Mouse (Mus musculus): Measurements from ENCODE around the gene Btbd18. TPM values are rescaled to one million over a fixed set of nuclear protein-coding genes. Genes with fewer than 3 reads are reported as not detected.
A peak's percentile ranks its signal among the peaks of the same experiment; 100 is the strongest.

The Btbd18 gene
- polyA plus RNA-seq, 1 experiment from 2014 or later: 0.43 TPM

DNA sequence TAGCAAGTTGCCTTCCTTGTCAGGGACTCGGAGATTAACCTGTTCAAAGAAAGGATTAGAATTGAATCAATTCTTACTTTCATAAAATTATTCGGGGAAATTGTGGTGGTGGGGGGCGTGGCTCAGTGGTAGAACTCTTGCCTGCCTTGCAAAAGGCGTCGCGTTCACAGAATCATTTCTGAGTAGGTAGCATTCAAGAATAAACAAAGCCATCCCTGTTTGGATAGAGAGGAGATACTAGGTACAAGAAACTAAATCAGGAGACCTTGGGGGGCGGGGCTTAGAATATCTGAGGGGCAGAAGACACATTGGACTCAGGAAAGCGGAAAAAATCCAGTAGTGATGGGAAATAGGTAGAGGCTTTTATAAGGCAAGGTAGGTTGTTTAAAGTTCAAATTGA, 20.1 kb downstream of the Btbd18 start, which contains the start of gene Tmx2:
Tmx2 (minus strand) TSS at position 125 of the 400 bp plus-strand sequence.
- no peak for ATAC-seq (ENCODE audit: low FRiP score, low read depth)
- WGBS: 22% methylated on average over 8 of the region's 8 CpGs
- H3K9me3 ChIP-seq: no peaks in the 10 kb centered on the region
- peaks cover 18% of the 10 kb centered on the region for H3K4me1 ChIP-seq
- H3K9ac ChIP-seq: peak within 1 kb of the TSS; percentile 82
- peaks cover 27% of the 10 kb centered on the region for H3K36me3 ChIP-seq
- H3K27ac ChIP-seq: no peak within 1 kb of the TSS
- H3K27me3 ChIP-seq (replicated peaks): no peaks in the 10 kb centered on the region
- H3K4me2 ChIP-seq (replicated peaks): peak within 1 kb of the TSS; percentile 87
- H3K4me3 ChIP-seq: peak within 1 kb of the TSS; percentile 85

DNA sequence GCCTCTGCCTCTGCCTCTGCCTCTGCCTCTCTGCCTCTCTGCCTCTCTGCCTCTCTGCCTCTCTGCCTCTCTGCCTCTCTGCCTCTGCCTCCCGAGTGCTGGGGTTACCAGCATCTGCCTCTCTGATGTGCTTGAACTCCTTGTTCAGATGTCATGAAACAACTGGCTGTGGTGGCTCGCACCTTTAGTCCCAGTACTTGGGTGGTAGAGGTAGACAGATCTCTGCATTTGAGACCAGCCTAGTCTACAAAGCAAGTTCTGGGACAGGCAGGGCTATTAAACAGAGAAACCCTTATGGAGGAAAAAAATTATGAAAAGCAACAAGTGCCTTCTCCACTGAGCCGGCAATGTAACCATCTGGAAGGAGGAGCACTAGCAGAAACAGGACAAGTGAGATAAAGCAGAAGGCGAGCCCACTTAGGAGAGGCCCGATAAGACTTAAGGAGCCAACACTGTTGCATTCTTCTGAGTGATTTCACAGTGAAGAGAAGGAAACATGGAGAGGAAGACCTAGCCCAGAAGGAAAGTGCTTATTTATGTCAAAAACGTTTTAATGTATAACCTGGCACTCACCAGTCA, 23.8 kb downstream of the Btbd18 start:
- Histone ChIP-seq H3K4me1 (peaks cover 9% of the 10 kb centered on the region), H3K4me2 (replicated peaks) (no peak overlapping the region), H3K4me3 (no peak overlapping the region), H3K9ac (no peak overlapping the region), H3K36me3 (peaks cover 37% of the 10 kb centered on the region), H3K27me3 (replicated peaks) (no peaks in the 10 kb centered on the region), H3K9me3 (no peaks in the 10 kb centered on the region), H3K27ac (no peak overlapping the region)
- WGBS: 90% methylated on average over 6 of the region's 6 CpGs
- no peak for ATAC-seq (ENCODE audit: low FRiP score, low read depth)

DNA sequence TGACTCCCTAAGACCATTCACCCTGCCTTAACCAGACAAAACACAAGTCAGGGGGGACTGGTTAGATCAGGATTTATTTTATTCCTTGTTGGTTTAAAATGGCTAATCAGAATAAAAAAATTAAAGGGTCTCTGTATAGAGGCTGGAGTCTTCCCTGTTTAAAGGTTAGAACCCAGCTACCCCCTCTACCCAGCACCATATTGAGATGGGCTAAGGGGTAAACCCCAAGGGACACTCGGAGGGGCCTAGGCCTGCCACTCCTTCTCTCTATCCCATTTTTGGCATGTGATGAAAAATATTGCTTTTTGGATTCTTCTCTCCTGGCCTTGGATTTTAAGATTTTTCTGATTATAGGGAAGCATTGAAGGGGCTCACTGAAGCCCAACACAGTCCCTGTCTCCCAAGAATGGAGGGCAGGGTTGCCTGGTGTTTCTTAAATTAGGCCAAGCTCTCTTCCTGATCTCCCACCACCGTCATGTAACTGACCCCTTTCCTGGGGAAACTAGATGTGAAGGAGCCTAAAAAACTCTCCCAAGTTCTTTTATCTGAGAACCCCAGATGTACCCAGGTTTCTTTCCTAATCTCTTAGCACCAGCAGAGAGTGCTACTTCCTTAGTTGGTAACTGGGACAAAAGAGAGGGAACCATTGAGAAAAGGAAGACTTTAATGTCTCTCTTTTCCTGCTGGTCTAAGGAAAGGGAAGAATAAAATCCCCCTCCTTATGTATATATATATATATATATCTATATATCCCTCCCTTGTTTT, 29.4 kb downstream of the Btbd18 start:
- Histone ChIP-seq H3K9me3 (no peaks in the 10 kb centered on the region), H3K9ac (no peak overlapping the region), H3K4me3 (no peak overlapping the region), H3K27ac (no peak overlapping the region), H3K36me3 (peaks cover 84% of the 10 kb centered on the region), H3K4me1 (no peaks in the 10 kb centered on the region), H3K4me2 (replicated peaks) (no peak overlapping the region), H3K27me3 (replicated peaks) (no peaks in the 10 kb centered on the region)
- 83% methylated on average over 2 of the region's 2 CpGs for WGBS
- ATAC-seq (ENCODE audit: low FRiP score, low read depth): no peak

DNA sequence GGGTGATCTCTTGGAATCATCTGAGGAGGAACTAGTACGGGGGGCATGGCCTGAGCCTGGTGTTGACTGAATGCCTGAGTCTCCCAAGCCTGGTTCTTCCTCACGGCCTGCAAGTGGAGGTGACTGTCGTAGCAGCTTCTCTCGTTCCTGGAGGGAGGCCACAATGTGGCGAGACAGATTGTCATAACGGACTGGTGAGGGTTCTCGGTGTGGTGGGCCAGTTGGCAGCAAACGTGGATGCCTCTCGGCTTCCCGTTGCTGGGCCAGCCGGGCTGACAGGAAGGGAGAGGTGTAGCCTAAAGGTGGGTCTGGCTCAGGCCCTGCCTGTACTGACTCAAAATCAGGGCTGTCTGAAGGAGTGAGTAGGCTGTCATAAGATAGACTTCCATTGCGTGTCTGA, 31.2 kb downstream of the Btbd18 start:
- no peak overlapping the region for H3K27ac ChIP-seq
- H3K9me3 ChIP-seq: no peaks in the 10 kb centered on the region
- no peak overlapping the region for H3K4me3 ChIP-seq
- H3K4me1 ChIP-seq: no peaks in the 10 kb centered on the region
- H3K36me3 ChIP-seq: peaks cover 89% of the 10 kb centered on the region
- WGBS: 91% methylated on average over 12 of the region's 12 CpGs
- ATAC-seq (ENCODE audit: low FRiP score, low read depth): no peak
- H3K4me2 ChIP-seq (replicated peaks): no peak overlapping the region
- H3K9ac ChIP-seq: no peak overlapping the region
- H3K27me3 ChIP-seq (replicated peaks): no peaks in the 10 kb centered on the region

DNA sequence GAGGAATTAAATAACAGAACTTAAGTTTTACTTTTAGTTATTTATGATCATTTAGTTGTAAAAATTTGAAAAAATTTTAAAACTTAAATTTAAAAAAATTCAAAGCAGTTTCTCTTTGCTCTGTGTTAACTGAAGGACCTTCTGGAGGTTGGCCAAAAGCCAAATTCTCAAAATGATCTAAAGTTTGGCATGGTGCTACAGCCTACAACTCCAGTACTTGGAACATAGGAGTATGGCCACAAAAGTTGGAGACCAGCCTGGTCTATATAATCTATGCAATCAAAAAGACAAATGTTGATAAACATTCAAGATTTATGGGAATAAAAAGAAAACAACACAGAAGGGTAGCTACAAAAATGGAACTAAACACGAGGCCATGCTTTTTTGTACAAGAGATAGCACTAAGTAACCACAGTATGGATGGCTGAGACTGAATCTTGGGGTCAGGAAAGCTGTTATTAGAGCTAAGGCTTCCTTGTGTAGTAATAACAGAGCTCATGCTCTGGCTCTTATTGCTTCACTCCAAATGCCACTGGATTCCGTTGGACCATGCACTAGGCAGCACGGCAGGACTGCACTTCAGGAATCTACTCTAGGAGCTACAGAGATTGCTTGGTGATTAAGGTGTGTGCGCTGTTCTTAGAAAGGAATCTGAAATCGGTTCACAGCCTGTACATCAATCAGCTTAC, 36.3 kb downstream of the Btbd18 start:
- Histone ChIP-seq H3K9ac (no peak overlapping the region), H3K36me3 (peaks cover 62% of the 10 kb centered on the region), H3K9me3 (no peaks in the 10 kb centered on the region), H3K27me3 (replicated peaks) (no peaks in the 10 kb centered on the region), H3K4me2 (replicated peaks) (no peak overlapping the region), H3K4me3 (no peak overlapping the region), H3K4me1 (no peaks in the 10 kb centered on the region), H3K27ac (no peak overlapping the region)
- 91% methylated on average over 5 of the region's 5 CpGs for WGBS
- no peak for ATAC-seq (ENCODE audit: low FRiP score, low read depth)

DNA sequence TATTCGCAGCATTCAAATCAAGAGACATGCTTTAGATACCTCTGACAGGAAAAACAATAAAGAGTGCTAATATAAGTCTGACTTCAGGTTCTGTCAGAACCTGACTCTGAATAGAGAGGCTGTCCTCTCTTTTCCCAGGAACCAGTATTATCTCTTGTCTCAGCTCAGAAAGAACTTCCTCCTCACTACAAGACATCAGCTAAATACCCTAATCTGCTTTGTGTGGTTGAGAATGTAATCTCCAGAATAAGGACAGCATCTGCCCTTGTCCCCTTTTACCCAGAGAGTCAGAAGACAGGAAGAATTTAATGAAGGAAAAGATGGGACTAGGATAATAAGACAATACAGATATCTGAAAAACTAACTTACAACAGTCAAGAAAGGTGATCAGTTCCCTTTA, 44.6 kb downstream of the Btbd18 start:
- H3K27me3 ChIP-seq (replicated peaks): no peaks in the 10 kb centered on the region
- no peaks in the 10 kb centered on the region for H3K9me3 ChIP-seq
- ATAC-seq (ENCODE audit: low FRiP score, low read depth): no peak
- H3K36me3 ChIP-seq: peaks cover 15% of the 10 kb centered on the region; the same call in 1 of the 2 replicates
- 92% methylated on average over 1 of the region's 1 CpGs for WGBS
- no peak overlapping the region for H3K4me2 ChIP-seq (replicated peaks)
- H3K27ac ChIP-seq: no peak overlapping the region
- H3K4me3 ChIP-seq: no peak overlapping the region
- H3K4me1 ChIP-seq: peaks cover 9% of the 10 kb centered on the region; the same call in 1 of the 2 replicates
- no peak overlapping the region for H3K9ac ChIP-seq

DNA sequence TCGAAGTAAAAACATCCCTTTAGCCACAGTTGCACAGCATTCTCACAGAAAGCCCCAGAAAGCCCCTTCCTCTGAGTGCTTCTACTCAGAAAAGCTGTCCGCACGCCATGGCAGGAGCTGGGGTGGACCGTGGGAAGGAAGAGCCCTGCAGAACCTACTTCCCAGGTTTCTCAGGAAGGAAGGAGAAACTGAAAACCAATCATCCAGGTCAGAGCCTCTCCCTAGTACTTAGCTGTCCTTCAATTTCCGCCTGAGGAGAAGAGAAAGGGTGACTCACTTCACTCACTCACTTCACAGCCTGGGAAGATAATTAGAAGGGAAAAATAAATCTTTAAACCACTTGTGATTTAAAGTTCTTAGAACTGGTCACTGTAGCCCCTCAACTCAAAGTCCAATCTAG, 45.5 kb downstream of the Btbd18 start:
- H3K27ac ChIP-seq: no peak overlapping the region
- ATAC-seq (ENCODE audit: low FRiP score, low read depth): no peak
- H3K36me3 ChIP-seq: peaks cover 11% of the 10 kb centered on the region; the same call in 1 of the 2 replicates
- no peak overlapping the region for H3K4me2 ChIP-seq (replicated peaks)
- H3K9me3 ChIP-seq: no peaks in the 10 kb centered on the region
- H3K4me1 ChIP-seq: peaks cover 9% of the 10 kb centered on the region; the same call in 1 of the 2 replicates
- 84% methylated on average over 5 of the region's 5 CpGs for WGBS
- H3K4me3 ChIP-seq: no peak overlapping the region
- no peak overlapping the region for H3K9ac ChIP-seq
- no peaks in the 10 kb centered on the region for H3K27me3 ChIP-seq (replicated peaks)

DNA sequence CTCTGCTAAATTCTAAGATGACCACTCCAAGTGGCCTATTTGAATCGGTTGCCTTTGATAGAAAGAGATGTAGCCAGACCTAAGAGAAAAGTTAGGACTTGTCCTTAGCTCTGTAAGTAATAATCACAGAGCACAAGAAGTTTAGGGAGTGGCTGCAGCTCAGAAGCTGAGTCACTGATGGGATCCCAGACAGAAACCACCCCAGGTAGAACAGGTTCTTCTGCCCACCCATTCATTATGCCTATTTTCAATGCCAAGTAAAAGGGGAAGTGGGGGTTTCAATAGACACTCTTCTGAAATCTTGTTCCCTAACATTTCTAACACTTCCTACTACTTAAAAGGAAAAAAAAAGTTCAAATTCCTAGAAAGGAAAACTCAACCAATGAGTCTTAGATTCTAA, 46.4 kb downstream of the Btbd18 start:
- no peak overlapping the region for H3K4me3 ChIP-seq
- ATAC-seq (ENCODE audit: low FRiP score, low read depth): no peak
- no peak overlapping the region for H3K4me2 ChIP-seq (replicated peaks)
- WGBS: 88% methylated on average over 1 of the region's 1 CpGs
- H3K27ac ChIP-seq: no peak overlapping the region
- H3K4me1 ChIP-seq: peaks cover 9% of the 10 kb centered on the region; the same call in 1 of the 2 replicates
- no peak overlapping the region for H3K9ac ChIP-seq
- no peaks in the 10 kb centered on the region for H3K9me3 ChIP-seq
- peaks cover 14% of the 10 kb centered on the region for H3K36me3 ChIP-seq
- no peaks in the 10 kb centered on the region for H3K27me3 ChIP-seq (replicated peaks)

DNA sequence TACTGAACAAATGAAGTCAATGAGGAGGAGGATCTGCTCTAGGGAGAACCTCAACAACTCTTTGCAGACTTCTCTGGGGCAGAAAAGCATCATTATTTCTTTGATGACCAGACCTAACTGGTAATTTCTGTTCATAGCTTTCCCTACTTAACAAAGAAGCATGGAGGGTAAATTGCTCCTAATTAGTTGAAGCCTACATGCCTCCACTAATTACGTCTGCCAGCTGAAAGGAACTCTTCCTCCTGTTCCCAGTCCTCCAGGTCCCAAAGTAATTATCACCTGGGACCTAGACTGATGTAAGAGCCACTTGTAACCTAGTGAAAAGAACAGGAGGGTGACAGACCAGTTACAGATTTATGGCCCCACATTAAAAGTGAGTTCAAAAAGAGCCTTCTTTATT, 48.6 kb downstream of the Btbd18 start:
- no peaks in the 10 kb centered on the region for H3K9me3 ChIP-seq
- no peak overlapping the region; the same call in 1 of the 2 replicates for H3K4me2 ChIP-seq (replicated peaks)
- H3K36me3 ChIP-seq: peaks cover 16% of the 10 kb centered on the region
- peaks cover 9% of the 10 kb centered on the region for H3K4me1 ChIP-seq
- no peak for ATAC-seq (ENCODE audit: low FRiP score, low read depth)
- H3K4me3 ChIP-seq: no peak overlapping the region
- no peak overlapping the region for H3K9ac ChIP-seq
- 17% methylated on average over 1 of the region's 1 CpGs for WGBS
- H3K27ac ChIP-seq: no peak overlapping the region
- no peaks in the 10 kb centered on the region for H3K27me3 ChIP-seq (replicated peaks)

DNA sequence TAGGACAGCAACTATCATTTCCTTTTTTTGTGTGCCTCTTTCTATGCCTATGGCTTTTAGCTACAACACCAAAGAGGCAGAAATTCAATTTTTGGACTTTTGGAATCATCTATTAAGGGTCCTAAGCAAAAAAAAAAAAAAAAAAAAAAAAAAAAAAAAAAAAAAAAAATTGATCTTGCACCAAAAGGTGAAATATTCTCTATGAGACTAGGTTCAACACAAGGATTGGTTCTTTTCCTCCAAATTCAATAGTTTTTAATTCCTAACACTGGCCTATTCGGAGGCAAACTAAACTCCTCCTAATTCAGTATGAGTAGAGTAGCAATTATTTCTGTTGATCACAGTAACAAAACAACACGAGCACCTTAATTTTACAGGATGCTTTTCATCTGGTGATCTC, 53.0 kb downstream of the Btbd18 start:
- Histone ChIP-seq H3K9me3 (no peaks in the 10 kb centered on the region), H3K27me3 (replicated peaks) (no peaks in the 10 kb centered on the region), H3K4me2 (replicated peaks) (no peak overlapping the region), H3K36me3 (peaks cover 13% of the 10 kb centered on the region), H3K9ac (no peak overlapping the region), H3K4me3 (no peak overlapping the region), H3K4me1 (peaks cover 20% of the 10 kb centered on the region), H3K27ac (no peak overlapping the region)
- 91% methylated on average over 2 of the region's 2 CpGs for WGBS
- ATAC-seq (ENCODE audit: low FRiP score, low read depth): no peak

DNA sequence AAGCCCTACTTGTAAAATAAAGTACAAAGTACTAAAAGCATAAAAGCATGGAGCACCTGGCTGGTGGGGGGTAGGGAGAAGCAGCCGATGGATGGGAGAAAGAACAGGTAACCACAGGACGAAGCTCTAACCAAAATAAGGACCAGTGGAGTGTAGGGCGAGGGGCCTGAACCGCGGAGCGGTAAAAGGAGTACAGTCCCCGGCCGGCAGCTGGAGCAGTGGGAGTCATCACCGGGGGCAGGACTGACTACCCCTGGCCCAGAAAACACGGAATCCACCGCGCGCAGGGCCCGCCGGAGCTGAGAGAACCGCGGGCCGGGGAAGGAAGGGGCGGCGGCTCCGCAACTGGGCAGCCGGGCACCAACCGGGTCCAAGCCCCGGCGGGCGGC, 55.5 kb downstream of the Btbd18 start:
- no peaks in the 10 kb centered on the region for H3K9me3 ChIP-seq
- peak overlapping the region; percentile 89 for H3K4me3 ChIP-seq
- peak; percentile 15 for ATAC-seq (ENCODE audit: low FRiP score, low read depth)
- WGBS: under 1% methylated on average over 26 of the region's 26 CpGs
- peaks cover 13% of the 10 kb centered on the region for H3K4me1 ChIP-seq
- H3K9ac ChIP-seq: peak overlapping the region; percentile 94
- peak overlapping the region; percentile 84 for H3K4me2 ChIP-seq (replicated peaks)
- peak overlapping the region; percentile 94 for H3K27ac ChIP-seq
- no peaks in the 10 kb centered on the region for H3K27me3 ChIP-seq (replicated peaks)
- peaks cover 13% of the 10 kb centered on the region for H3K36me3 ChIP-seq

DNA sequence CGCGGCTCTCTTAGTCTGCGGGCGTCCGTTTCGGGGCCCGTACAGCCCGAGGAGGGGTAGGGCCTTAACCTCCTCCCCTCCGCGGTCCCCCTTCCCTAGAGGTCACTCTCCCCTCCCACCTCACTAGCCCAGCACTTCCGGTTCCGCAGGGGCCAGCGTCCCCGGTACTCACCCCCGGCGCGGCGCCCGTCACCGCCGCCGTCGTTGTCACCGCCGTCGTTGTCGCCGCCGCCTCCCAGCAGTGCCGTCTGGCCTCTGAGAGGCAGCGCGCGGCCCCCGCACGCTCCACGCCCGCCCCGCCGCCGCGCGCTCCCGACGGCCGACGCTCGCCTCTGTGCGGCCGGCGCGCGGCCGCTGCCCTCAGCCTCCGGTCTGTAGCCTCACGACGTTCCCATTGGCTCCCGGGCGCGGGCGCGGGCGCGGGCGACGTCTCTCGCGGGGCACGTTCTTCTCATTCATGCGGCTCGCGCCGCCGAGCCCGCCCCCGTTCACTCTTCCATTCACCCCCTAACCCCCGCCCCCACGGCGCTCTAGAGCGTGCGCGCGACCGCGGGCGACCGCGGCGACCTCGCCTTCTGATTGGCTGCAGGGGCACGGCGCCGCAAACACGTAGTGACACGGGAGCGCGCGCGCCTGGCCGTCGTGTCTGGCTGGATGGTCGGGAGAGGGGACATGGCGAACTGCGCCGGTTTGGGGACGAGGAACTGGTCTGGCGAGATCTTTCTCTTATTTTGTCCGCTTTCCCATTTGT, 56.1 kb downstream of the Btbd18 start, which contains the start of gene Zdhhc5:
Zdhhc5 (minus strand) TSS at position 370 of the 751 bp plus-strand sequence.
- H3K4me1 ChIP-seq: peaks cover 13% of the 10 kb centered on the region
- no peaks in the 10 kb centered on the region for H3K9me3 ChIP-seq
- peak; percentile 97 for ATAC-seq (ENCODE audit: low FRiP score, low read depth)

More for the DNA sequence above, 56.1 kb downstream of the Btbd18 start, which contains the start of gene Zdhhc5:
- Histone ChIP-seq H3K27ac (peak within 1 kb of the TSS; percentile 94), H3K4me3 (peak within 1 kb of the TSS; percentile 89), H3K4me2 (replicated peaks) (peak within 1 kb of the TSS; percentile 84), H3K36me3 (peaks cover 10% of the 10 kb centered on the region), H3K27me3 (replicated peaks) (no peaks in the 10 kb centered on the region), H3K9ac (peak within 1 kb of the TSS; percentile 94)
- under 1% methylated on average over 107 of the region's 107 CpGs for WGBS

All from neural tube, embryonic 12.5 days (tissue).